19 mouse cellular contexts compared by ENCODE assay signal in genomic region chr8:54548383-54548782, GRCm38 (mm10). TPM values are rescaled to one million over a fixed set of nuclear protein-coding genes. Genes with fewer than 3 reads are reported as not detected.
A peak's percentile ranks its signal among the peaks of the same experiment; 100 is the strongest.
DNase-seq lines count a peak whose midpoint lies in the region; ATAC-seq lines count a peak whose summit lies in the region.
"Had no signal": no experiment of that assay in that cellular context is flagged by ENCODE, and none has a peak within 500 bp of the region (broad histone marks: within the 10 kb centered on the region; RNA-seq: fewer than 3 reads in every experiment).

No protein-coding gene starts in this region.

- H3K27ac ChIP-seq in heart, embryonic 11.5 days (ENCODE audit: low read depth, low read length) = no peak overlapping the region
- no peak overlapping the region for H3K27ac ChIP-seq in forebrain, embryonic 13.5 days
- H3K27ac ChIP-seq: heart, adult 2 months; hindbrain, embryonic 15.5 days; limb, embryonic 15.5 days had no signal

- no peak overlapping the region for H3K4me3 ChIP-seq in heart, embryonic 11.5 days (ENCODE audit: low read depth, low read length)
- H3K4me3 ChIP-seq in forebrain, embryonic 13.5 days = no peak overlapping the region
- H3K4me3 ChIP-seq: heart, adult 2 months; hindbrain, embryonic 15.5 days; limb, embryonic 15.5 days had no signal

- no peaks in the 10 kb centered on the region for H3K9me3 ChIP-seq in heart, embryonic 11.5 days (replicated peaks; ENCODE audit: control insufficient read depth, low read length)
- no peaks in the 10 kb centered on the region for H3K9me3 ChIP-seq in forebrain, embryonic 13.5 days (replicated peaks)
- H3K9me3 ChIP-seq: G1E; hindbrain, embryonic 15.5 days; limb, embryonic 15.5 days had no signal

- no peak for ATAC-seq in heart, embryonic 11.5 days (replicated peaks; ENCODE audit: insufficient number of reproducible peaks, low FRiP score, low TSS enrichment)
- no peak for ATAC-seq in forebrain, embryonic 13.5 days
- ATAC-seq: forebrain, postnatal 0 days had no signal

- no peaks in the 10 kb centered on the region for H3K27me3 ChIP-seq in heart, embryonic 11.5 days (ENCODE audit: control insufficient read depth, insufficient read depth, low read length)
- H3K27me3 ChIP-seq in forebrain, embryonic 13.5 days = no peaks in the 10 kb centered on the region
- H3K27me3 ChIP-seq: hindbrain, embryonic 15.5 days; limb, embryonic 15.5 days had no signal

- peak; percentile 36 for DNase-seq in adrenal gland, adult 8-10 months
- no peak for DNase-seq in adrenal gland, postnatal 4 days (ENCODE audit: low spot score in 2 of 2)
- DNase-seq in heart, adult 11 months = peak; percentile 90
- peak; percentile 29 for DNase-seq in left cerebral cortex, postnatal 4 days
- DNase-seq in left cerebral cortex, adult 18-20 months (ENCODE audit: low spot score in 2 of 2) = no peak
- peak; percentile 56 for DNase-seq in retina, postnatal 1 day
- DNase-seq: B cell, adult 2 months; forebrain, postnatal 0 days; kidney, postnatal 14 days; lung, adult 2 months; thymus, postnatal 14 days had no signal

- no peak overlapping the region for H3K4me2 ChIP-seq in heart, embryonic 11.5 days
- H3K4me2 ChIP-seq in forebrain, embryonic 13.5 days = no peak overlapping the region
- H3K4me2 ChIP-seq: hindbrain, embryonic 15.5 days; limb, embryonic 15.5 days had no signal

- intact Hi-C loops in left cerebral cortex, postnatal 4 days (cut with DNase I) = no loop called here

- no peaks in the 10 kb centered on the region for H3K4me1 ChIP-seq in heart, embryonic 11.5 days (ENCODE audit: control insufficient read depth, insufficient read depth, low read length)
- H3K4me1 ChIP-seq in forebrain, embryonic 13.5 days = no peaks in the 10 kb centered on the region
- H3K4me1 ChIP-seq: hindbrain, embryonic 15.5 days; limb, embryonic 15.5 days had no signal

- no peaks in the 10 kb centered on the region for H3K36me3 ChIP-seq in heart, embryonic 11.5 days (ENCODE audit: control insufficient read depth, insufficient read depth, low read length)
- no peaks in the 10 kb centered on the region for H3K36me3 ChIP-seq in forebrain, embryonic 13.5 days (ENCODE audit: poor library complexity, severe bottlenecking)
- H3K36me3 ChIP-seq: G1E; hindbrain, embryonic 15.5 days; limb, embryonic 15.5 days had no signal

- WGBS in heart, embryonic 11.5 days (ENCODE audit: insufficient replicate concordance) = 60% methylated on average over 6 of the region's 6 CpGs
- WGBS in forebrain, embryonic 13.5 days = 75% methylated on average over 6 of the region's 6 CpGs

- H3K9ac ChIP-seq in heart, embryonic 11.5 days (ENCODE audit: low read depth, low read length) = no peak overlapping the region
- no peak overlapping the region for H3K9ac ChIP-seq in forebrain, embryonic 13.5 days
- H3K9ac ChIP-seq: forebrain, postnatal 0 days; hindbrain, embryonic 15.5 days; limb, embryonic 15.5 days had no signal

RNA-seq across cellular contexts. Expression of gene Spcs3, which starts 18.6 kb away (rescaled TPM):
- 10 to 100 TPM; 48.9 to 61.3 (median 52.3) TPM for total RNA-seq in adrenal gland, adult 8-10 months (2022)
- total RNA-seq in adrenal gland, postnatal 4 days (2021) = 10 to 100 TPM; 55.4 to 57.6 TPM
- 71.1 and 77.9 TPM in 2 replicates for polyA plus RNA-seq in heart, embryonic 11.5 days (2014; fragmentation: Nextera tagmentation; extraction: Ambion mirVana)
- 10 to 100 TPM; 38.7 to 40.3 TPM for total RNA-seq in left cerebral cortex, postnatal 4 days (2021)
- total RNA-seq in left cerebral cortex, adult 18-20 months (2021) = 10 to 100 TPM; 71.9 to 76.7 TPM
- polyA plus RNA-seq in forebrain, embryonic 13.5 days (2015; fragmentation: Nextera tagmentation; extraction: Ambion mirVana) = 63.4 and 71.1 TPM in 2 replicates

RNA-seq across cellular contexts. Expression of gene Asb5, which starts 19.0 kb away (rescaled TPM):
- under 1 TPM in 3 of 4 experiments, not detected in 1; 0.35 to 0.91 (median 0.48) TPM for total RNA-seq in adrenal gland, adult 8-10 months (2022)
- 1 to 10 TPM; 1.3 to 5.0 TPM for total RNA-seq in adrenal gland, postnatal 4 days (2021)
- 5.5 and 6.8 TPM in 2 replicates for polyA plus RNA-seq in heart, embryonic 11.5 days (2014; fragmentation: Nextera tagmentation; extraction: Ambion mirVana)
- total RNA-seq in left cerebral cortex, postnatal 4 days (2021) = 1 to 10 TPM in 1 of 2 experiments, under 1 TPM in 1; 0.86 to 1.2 TPM
- total RNA-seq in left cerebral cortex, adult 18-20 months (2021) = 1 to 10 TPM; 1.2 to 2.1 TPM
- 6.0 and 6.9 TPM in 2 replicates for polyA plus RNA-seq in forebrain, embryonic 13.5 days (2015; fragmentation: Nextera tagmentation; extraction: Ambion mirVana)
- polyA plus RNA-seq: G1E had no signal

RNA-seq across cellular contexts. Expression of gene Spata4, which starts 52.2 kb away (rescaled TPM):
- under 1 TPM; 0.38 to 0.70 (median 0.60) TPM for total RNA-seq in adrenal gland, adult 8-10 months (2022)
- total RNA-seq in adrenal gland, postnatal 4 days (2021) = under 1 TPM in 1 of 2 experiments, not detected in 1; 0.28 TPM
- not detected in 2 replicates for polyA plus RNA-seq in heart, embryonic 11.5 days (2014; fragmentation: Nextera tagmentation; extraction: Ambion mirVana)
- not detected for total RNA-seq in left cerebral cortex, postnatal 4 days (2021)
- not detected for total RNA-seq in left cerebral cortex, adult 18-20 months (2021)
- not detected in 2 replicates for polyA plus RNA-seq in forebrain, embryonic 13.5 days (2015; fragmentation: Nextera tagmentation; extraction: Ambion mirVana)
- total RNA-seq: forebrain, postnatal 0 days; G1E; heart, adult 2 months; megakaryocyte progenitor cell, adult 5-6 weeks; neutrophil, adult 5-6 weeks had no signal
- polyA plus RNA-seq: G1E; hindbrain, embryonic 15.5 days; limb, embryonic 15.5 days; lung, adult 2 months had no signal

Comparison
In these comparisons a context has a peak if more than half of its experiments do, and no peak if none do; other contexts are left out.
1. DNase-seq: peak in adrenal gland, adult 8-10 months (single experiment), heart, adult 11 months (single experiment), left cerebral cortex, postnatal 4 days (single experiment) and retina, postnatal 1 day (single experiment); none in adrenal gland, postnatal 4 days (0 of 2) and left cerebral cortex, adult 18-20 months (0 of 2).